Mouse (Mus musculus) small intestine, adult 2 months (tissue): ENCODE data around the gene Tmem150c.

ENCODE experiments used
- CTCF ChIP-seq: fragments of 200-500 bp; IDR thresholded peaks from 2 replicates; pipeline ENCODE4 v1.5.1; 2012; ENCODE audit warnings: low read depth, mild to moderate bottlenecking, control low read depth, inconsistent platforms, low read length, moderate library complexity, mixed read lengths; ENCODE audit not compliant: insufficient replicate concordance, insufficient read length; ENCODE audit errors: extremely low read depth
- POLR2A ChIP-seq: fragments of 200-500 bp; IDR thresholded peaks from 2 replicates; pipeline ENCODE4 v1.6.1; 2012; ENCODE audit warnings: low read depth, mild to moderate bottlenecking, control low read depth, inconsistent platforms, low read length, moderate library complexity

DNA sequence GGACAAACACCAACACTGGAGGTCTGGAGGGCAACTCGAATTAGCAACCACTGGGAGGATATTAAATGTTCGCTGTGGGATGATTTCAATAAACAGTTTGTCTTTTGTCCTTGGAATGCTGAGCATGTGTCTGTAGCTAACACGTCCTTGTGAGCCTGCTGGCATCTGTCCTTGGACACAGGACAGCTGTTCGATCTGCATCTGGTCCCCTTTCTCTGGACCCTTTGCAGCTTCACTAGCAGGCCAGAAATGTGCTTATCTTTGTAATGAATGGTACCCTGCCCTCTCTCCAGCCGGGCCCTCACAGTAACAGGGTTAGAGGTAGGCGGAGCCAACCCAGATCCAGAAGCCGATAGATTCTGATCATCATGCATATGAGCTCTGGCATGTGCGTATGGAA is 32.3 kb downstream of the Tmem150c start:
- TF ChIP-seq CTCF = no peak
- no peak for TF ChIP-seq POLR2A
